ENCODE assay signal across 21 mouse cellular contexts in genomic region chr2:48493574-48493973, GRCm38 (mm10).
DNase-seq lines count a peak whose midpoint lies in the region; ATAC-seq lines count a peak whose summit lies in the region.
"Had no signal": no experiment of that assay in that cellular context is flagged by ENCODE, and none has a peak within 500 bp of the region (broad histone marks: within the 10 kb centered on the region; RNA-seq: fewer than 3 reads in every experiment).

No protein-coding gene starts in this region.

- ATAC-seq in embryonic facial prominence, embryonic 14.5 days (ENCODE audit: low read depth) = no peak; the same call in 1 of the 2 replicates
- 0 out of 2 replicates have a peak, but pooled peaks have one; percentile 46 for ATAC-seq in kidney, embryonic 16.5 days (ENCODE audit: low FRiP score, low TSS enrichment)
- peak; percentile 63 for ATAC-seq in lung, embryonic 16.5 days (ENCODE audit: low read depth)
- ATAC-seq: activated CD4-positive, CD25-positive, alpha-beta regulatory T cell, adult 4 months; forebrain, embryonic 14.5 days; forebrain, postnatal 0 days had no signal

- no peaks in the 10 kb centered on the region for H3K4me1 ChIP-seq in embryonic facial prominence, embryonic 14.5 days (ENCODE audit: control insufficient read depth, insufficient read depth, low read length)
- no peaks in the 10 kb centered on the region for H3K4me1 ChIP-seq in embryonic facial prominence, embryonic 10.5 days
- H3K4me1 ChIP-seq in kidney, embryonic 16.5 days (ENCODE audit: insufficient read depth, low read length) = 0 out of 2 replicates have a peak, but pooled peaks cover 3% of the 10 kb centered on the region
- peaks cover 2% of the 10 kb centered on the region; the same call in 1 of the 2 replicates for H3K4me1 ChIP-seq in lung, embryonic 16.5 days (replicated peaks; ENCODE audit: control insufficient read depth, insufficient read depth, low read length)
- H3K4me1 ChIP-seq: embryonic facial prominence, embryonic 15.5 days; hindbrain, embryonic 12.5 days had no signal

- no peak overlapping the region for H3K4me2 ChIP-seq in embryonic facial prominence, embryonic 14.5 days (ENCODE audit: low read depth, low read length)
- H3K4me2 ChIP-seq in kidney, embryonic 16.5 days (replicated peaks; ENCODE audit: low read depth, low read length) = no peak overlapping the region
- no peak overlapping the region for H3K4me2 ChIP-seq in lung, embryonic 16.5 days (ENCODE audit: low read depth, low read length)
- H3K4me2 ChIP-seq: embryonic facial prominence, embryonic 15.5 days; heart, embryonic 11.5 days; hindbrain, embryonic 12.5 days had no signal

- H3K36me3 ChIP-seq in embryonic facial prominence, embryonic 14.5 days (ENCODE audit: control insufficient read depth, insufficient read depth, low read length) = no peaks in the 10 kb centered on the region
- H3K36me3 ChIP-seq in embryonic facial prominence, embryonic 10.5 days (replicated peaks) = no peaks in the 10 kb centered on the region
- no peaks in the 10 kb centered on the region for H3K36me3 ChIP-seq in kidney, embryonic 16.5 days (ENCODE audit: insufficient read depth, low read length)
- no peaks in the 10 kb centered on the region for H3K36me3 ChIP-seq in lung, embryonic 16.5 days (ENCODE audit: control insufficient read depth, insufficient read depth, low read length)
- H3K36me3 ChIP-seq: embryonic facial prominence, embryonic 15.5 days; hindbrain, embryonic 12.5 days had no signal

- DNase-seq in embryonic facial prominence, embryonic 14.5 days (ENCODE audit: low spot score) = peak; percentile 11
- no peak for DNase-seq in embryonic facial prominence, embryonic 10.5 days (ENCODE audit: low spot score)
- no peak for DNase-seq in kidney, postnatal 36 days
- DNase-seq in lung, postnatal 4 days = no peak
- DNase-seq: adrenal gland, adult 8-10 months; adrenal gland, postnatal 25 days; cerebellum, adult 11-12 months; cerebellum, adult 8-10 months; cerebellum, postnatal 10 days; cerebellum, postnatal 36 days; forebrain, postnatal 0 days; gastrocnemius, adult 2 months; gastrocnemius, postnatal 14 days had no signal

- H3K9me3 ChIP-seq in embryonic facial prominence, embryonic 14.5 days (ENCODE audit: control insufficient read depth, low read length) = no peaks in the 10 kb centered on the region
- H3K9me3 ChIP-seq in embryonic facial prominence, embryonic 10.5 days = no peaks in the 10 kb centered on the region
- H3K9me3 ChIP-seq in kidney, embryonic 16.5 days (ENCODE audit: low read length) = no peaks in the 10 kb centered on the region
- H3K9me3 ChIP-seq in lung, embryonic 16.5 days (ENCODE audit: control insufficient read depth, low read length) = no peaks in the 10 kb centered on the region
- H3K9me3 ChIP-seq: embryonic facial prominence, embryonic 15.5 days; hindbrain, embryonic 12.5 days had no signal

- H3K27ac ChIP-seq in embryonic facial prominence, embryonic 14.5 days (replicated peaks; ENCODE audit: low read depth, low read length) = no peak overlapping the region
- H3K27ac ChIP-seq in embryonic facial prominence, embryonic 10.5 days (replicated peaks) = no peak overlapping the region
- no peak overlapping the region for H3K27ac ChIP-seq in kidney, embryonic 16.5 days (ENCODE audit: low read length)
- peak overlapping the region; percentile 63; the same call in 1 of the 2 replicates for H3K27ac ChIP-seq in lung, embryonic 16.5 days (ENCODE audit: low read length)
- H3K27ac ChIP-seq: embryonic facial prominence, embryonic 15.5 days; gastrocnemius, adult 2 months; hindbrain, embryonic 12.5 days; hindbrain, postnatal 0 days had no signal

- H3K9ac ChIP-seq in embryonic facial prominence, embryonic 14.5 days (ENCODE audit: low read depth, low read length) = no peak overlapping the region
- no peak overlapping the region for H3K9ac ChIP-seq in kidney, embryonic 16.5 days (replicated peaks; ENCODE audit: low read length)
- no peak overlapping the region for H3K9ac ChIP-seq in lung, embryonic 16.5 days (ENCODE audit: low read length)
- H3K9ac ChIP-seq: embryonic facial prominence, embryonic 15.5 days; forebrain, postnatal 0 days; hindbrain, embryonic 12.5 days had no signal

- H3K27me3 ChIP-seq in embryonic facial prominence, embryonic 14.5 days (replicated peaks; ENCODE audit: control insufficient read depth, insufficient read depth, low read length) = no peaks in the 10 kb centered on the region
- no peaks in the 10 kb centered on the region for H3K27me3 ChIP-seq in embryonic facial prominence, embryonic 10.5 days (replicated peaks; ENCODE audit: low read depth, poor library complexity, severe bottlenecking)
- no peaks in the 10 kb centered on the region for H3K27me3 ChIP-seq in kidney, embryonic 16.5 days (ENCODE audit: insufficient read depth, low read length)
- no peaks in the 10 kb centered on the region for H3K27me3 ChIP-seq in lung, embryonic 16.5 days (ENCODE audit: control insufficient read depth, insufficient read depth, low read depth, low read length)
- H3K27me3 ChIP-seq: embryonic facial prominence, embryonic 15.5 days; hindbrain, embryonic 12.5 days had no signal

- H3K4me3 ChIP-seq in embryonic facial prominence, embryonic 14.5 days (ENCODE audit: low read depth, low read length) = no peak overlapping the region
- H3K4me3 ChIP-seq in embryonic facial prominence, embryonic 10.5 days = no peak overlapping the region
- H3K4me3 ChIP-seq in kidney, embryonic 16.5 days (ENCODE audit: low read length) = no peak overlapping the region
- H3K4me3 ChIP-seq in lung, embryonic 16.5 days (ENCODE audit: low read length) = no peak overlapping the region
- H3K4me3 ChIP-seq: embryonic facial prominence, embryonic 15.5 days; gastrocnemius, adult 2 months; hindbrain, embryonic 12.5 days had no signal

- WGBS in embryonic facial prominence, embryonic 14.5 days = 68% methylated on average over 3 of the region's 3 CpGs
- 90% methylated on average over 3 of the region's 3 CpGs for WGBS in embryonic facial prominence, embryonic 10.5 days
- WGBS in kidney, embryonic 16.5 days = 66% methylated on average over 3 of the region's 3 CpGs
- 37% methylated on average over 3 of the region's 3 CpGs for WGBS in lung, embryonic 16.5 days
